Mouse (Mus musculus) olfactory bulb, adult 2 months (tissue): ENCODE measurements around the gene Cdip1.

Experiments used
- CTCF ChIP-seq: fragments of 200-500 bp; IDR thresholded peaks from 2 replicates; pipeline ENCODE4 v1.5.1; 2012; ENCODE audit warnings: low read depth, mild to moderate bottlenecking, low read length, moderate library complexity; ENCODE audit not compliant: insufficient read depth
- POLR2A ChIP-seq: fragments of 200-500 bp; IDR thresholded peaks from 2 replicates; pipeline ENCODE4 v1.6.1; 2012; ENCODE audit warnings: mild to moderate bottlenecking, low read depth, low read length, moderate library complexity; ENCODE audit not compliant: insufficient read depth

DNA sequence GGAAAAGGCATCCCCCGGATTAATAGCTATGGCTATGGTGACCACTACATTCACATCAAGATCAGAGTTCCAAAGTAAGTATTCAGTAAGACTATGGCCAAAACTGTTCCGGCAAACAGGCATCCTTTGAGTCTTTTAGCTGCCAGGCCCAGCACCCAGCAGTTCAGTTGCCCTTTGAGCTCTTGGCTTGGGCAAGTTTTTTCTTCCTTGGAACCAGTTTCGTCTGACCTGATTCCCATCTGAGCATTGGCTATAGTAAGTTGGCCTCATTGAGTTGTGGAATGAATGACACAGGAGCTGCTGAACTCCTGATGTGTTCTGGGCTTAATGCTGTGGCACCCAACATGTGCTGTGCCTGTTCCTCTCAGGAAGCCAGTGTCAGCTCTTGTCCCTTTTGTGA, 88.9 kb downstream of the Cdip1 start:
- no peak for TF ChIP-seq POLR2A
- no peak for TF ChIP-seq CTCF
